Mouse (Mus musculus): ENCODE results near the gene Phykpl. TPM values are rescaled to one million over a fixed set of nuclear protein-coding genes. Genes with fewer than 3 reads are reported as not detected.
"Not testable (repeated sequence)": the region's sequence is repeated elsewhere in the genome, so short reads cannot be mapped to it uniquely, and the experiment has no call there.

Phykpl gene
- total RNA-seq, 2 experiments from 2014 or later = 9.8 to 10.2 TPM

GRCm38 (mm10) chr11:51614256-51614655 lies 29.7 kb downstream of the Phykpl start:
- intact Hi-C loops (cut with DNase I) = loop anchor here (10.0 kb wide), 1 partner anchor 381 kb away; no protein-coding TSS in a partner anchor
- no peak for DNase-seq

- DNase-seq = no peak
- intact Hi-C loops (cut with DNase I) = loop anchor here (10.0 kb wide), 1 partner anchor 380 kb away; no protein-coding TSS in a partner anchor
Observed at GRCm38 (mm10) chr11:51615129-51615528, 30.6 kb downstream of the Phykpl start.

- intact Hi-C loops (cut with DNase I) = loop anchor here (10.0 kb wide), 1 partner anchor 379 kb away; no protein-coding TSS in a partner anchor
- peak; percentile 75 to 78 for DNase-seq
Observed at GRCm38 (mm10) chr11:51615601-51616000, 31.0 kb downstream of the Phykpl start.

GRCm38 (mm10) chr11:51616113-51616512 lies 31.6 kb downstream of the Phykpl start:
- not testable (repeated sequence) for DNase-seq
- intact Hi-C loops (cut with DNase I) = loop anchor here (10.0 kb wide), 1 partner anchor 379 kb away; no protein-coding TSS in a partner anchor

- peak; percentile 69 for DNase-seq
- intact Hi-C loops (cut with DNase I) = loop anchor here (1.0 to 10.0 kb wide), 2 partner anchors 64 to 377 kb away; no protein-coding TSS in a partner anchor
Observed at GRCm38 (mm10) chr11:51617693-51618092, 33.1 kb downstream of the Phykpl start.

- DNase-seq = no peak
- intact Hi-C loops (cut with DNase I) = loop anchor here (10.0 kb wide), 1 partner anchor 376 kb away; no protein-coding TSS in a partner anchor
Observed at GRCm38 (mm10) chr11:51618894-51619408, 34.4 kb downstream of the Phykpl start.

GRCm38 (mm10) chr11:51619409-51620060 lies 35.0 kb downstream of the Phykpl start, which contains the start of gene Nhp2:
Gene Nhp2 (plus strand): TSS chr11:51619735.
- intact Hi-C loops (cut with DNase I) = loop anchor here (1.0 to 10.0 kb wide), 2 partner anchors 31 to 375 kb away; partner anchors contain the start of genes D930048N14Rik and N4bp3
- DNase-seq = peak; percentile 90 to 93

- no peak for DNase-seq
- intact Hi-C loops (cut with DNase I) = loop anchor here (1.0 kb wide), 1 partner anchor 30 kb away; the partner anchor contains the start of genes D930048N14Rik and N4bp3
Observed at GRCm38 (mm10) chr11:51620084-51620483, 35.5 kb downstream of the Phykpl start.

GRCm38 (mm10) chr11:51621776-51622175 lies 37.2 kb downstream of the Phykpl start:
- no peak for DNase-seq
- intact Hi-C loops (cut with DNase I) = no loop called here

- intact Hi-C loops (cut with DNase I) = no loop called here
Observed at GRCm38 (mm10) chr11:51622971-51623491, 38.5 kb downstream of the Phykpl start.

GRCm38 (mm10) chr11:51625187-51625820 lies 40.7 kb downstream of the Phykpl start:
- no peak for DNase-seq
- intact Hi-C loops (cut with DNase I) = no loop called here

More at GRCm38 (mm10) chr11:51622971-51623491, 38.5 kb downstream of the Phykpl start:
- no peak for DNase-seq

- DNase-seq = no peak
- intact Hi-C loops (cut with DNase I) = no loop called here
Observed at GRCm38 (mm10) chr11:51627425-51627824, 42.9 kb downstream of the Phykpl start.

GRCm38 (mm10) chr11:51627907-51628306 lies 43.4 kb downstream of the Phykpl start:
- DNase-seq = no peak
- intact Hi-C loops (cut with DNase I) = no loop called here

GRCm38 (mm10) chr11:51629651-51630314 lies 45.2 kb downstream of the Phykpl start:
- no peak for DNase-seq
- intact Hi-C loops (cut with DNase I) = no loop called here

GRCm38 (mm10) chr11:51632130-51632753 lies 47.7 kb downstream of the Phykpl start:
- intact Hi-C loops (cut with DNase I) = no loop called here
- DNase-seq = no peak

- intact Hi-C loops (cut with DNase I); DNase-seq: not testable (repeated sequence)
Observed at GRCm38 (mm10) chr11:51633200-51633599, 48.6 kb downstream of the Phykpl start.

- intact Hi-C loops (cut with DNase I) = no loop called here
- DNase-seq = no peak
Observed at GRCm38 (mm10) chr11:51633721-51634120, 49.2 kb downstream of the Phykpl start.

GRCm38 (mm10) chr11:51635127-51635524 lies 50.6 kb downstream of the Phykpl start:
- no peak for DNase-seq
- intact Hi-C loops (cut with DNase I) = loop anchor here (5.0 kb wide), 1 partner anchor 47 kb away; no protein-coding TSS in a partner anchor

GRCm38 (mm10) chr11:51635525-51636322 lies 51.2 kb downstream of the Phykpl start, which contains the start of gene Rmnd5b:
Gene Rmnd5b (minus strand): TSS chr11:51635896.
- peak; percentile 85 to 91 for DNase-seq
- intact Hi-C loops (cut with DNase I) = loop anchor here (5.0 kb wide), 1 partner anchor 47 kb away; no protein-coding TSS in a partner anchor

Data from heart, postnatal 36 days (tissue).